Mouse (Mus musculus) MEL (cell line): Measurements from ENCODE around the gene Bap1. TPM values are rescaled to one million over a fixed set of nuclear protein-coding genes. Genes with fewer than 3 reads are reported as not detected.
A peak's percentile ranks its signal among the peaks of the same experiment; 100 is the strongest.

ENCODE experiments used
- DNase-seq: peaks from one replicate; pipeline ENCODE4 v3.0.0; 2011; ENCODE audit warnings: low read depth, low spot score
- H3K27ac ChIP-seq: 2 replicates; pipeline ENCODE4 v1.5.1; 2012; ENCODE audit warnings: low read depth, mild to moderate bottlenecking, control low read depth, low read length, moderate library complexity; ENCODE audit not compliant: control insufficient read depth
- H3K27me3 ChIP-seq, 2 experiments: fragments of 150-350 bp in 1 of 2; sonication (generic) in 1 of 2; 2 replicates each; pipeline ENCODE4 v1.6.1; 2012; ENCODE audit warnings: low read length in 2 of 2, mild to moderate bottlenecking in 2 of 2, improper control_type of control experiment in 1 of 2, moderate library complexity in 1 of 2; ENCODE audit not compliant: insufficient read depth in 2 of 2, control insufficient read depth in 1 of 2
- H3K36me3 ChIP-seq, 2 experiments: 2 replicates each; pipeline ENCODE4 v1.6.1; 2012 to 2014; ENCODE audit warnings: low read length in 2 of 2, improper control_type of control experiment in 1 of 2, inconsistent platforms in 1 of 2, mild to moderate bottlenecking in 1 of 2; ENCODE audit not compliant: insufficient read depth in 2 of 2, control insufficient read depth in 1 of 2
- H3K4me1 ChIP-seq, 2 experiments: fragments of 150-350 bp in 1 of 2; sonication (generic) in 1 of 2; 2 replicates each; pipeline ENCODE4 v1.6.1; 2012; ENCODE audit warnings: low read length in 2 of 2, improper control_type of control experiment in 1 of 2, mild to moderate bottlenecking in 1 of 2; ENCODE audit not compliant: insufficient read depth in 2 of 2, control insufficient read depth in 1 of 2
- H3K4me3 ChIP-seq, 2 experiments: fragments of 150-350 bp in 1 of 2; sonication (generic) in 1 of 2; 2 replicates each; pipeline ENCODE4 v1.5.1; 2012; ENCODE audit warnings: low read depth in 2 of 2, low read length in 2 of 2, mild to moderate bottlenecking in 2 of 2, moderate library complexity in 2 of 2, control low read depth in 1 of 2, improper control_type of control experiment in 1 of 2; ENCODE audit not compliant: control insufficient read depth in 1 of 2, insufficient read depth in 1 of 2
- H3K79me2 ChIP-seq: 2 replicates; pipeline ENCODE4 v1.6.1; 2012; ENCODE audit warnings: mild to moderate bottlenecking, low read length, moderate library complexity; ENCODE audit not compliant: control insufficient read depth, poor library complexity, insufficient read depth
- H3K9ac ChIP-seq: 2 replicates; pipeline ENCODE4 v1.6.1; 2012; ENCODE audit warnings: low read depth, mild to moderate bottlenecking, control low read depth, low read length, moderate library complexity; ENCODE audit not compliant: control insufficient read depth, poor library complexity, severe bottlenecking
- H3K9me3 ChIP-seq: fragments of 150-350 bp; sonication (generic); replicated peaks from 2 replicates; pipeline ENCODE4 v1.6.1; 2012; ENCODE audit warnings: mild to moderate bottlenecking, low read length, improper control_type of control experiment, moderate library complexity; ENCODE audit not compliant: insufficient read depth
- CHD1 ChIP-seq: IDR thresholded peaks from 2 replicates; pipeline ENCODE4 v1.6.1; 2012; ENCODE audit warnings: low read depth, mild to moderate bottlenecking, inconsistent platforms, low read length, improper control_type of control experiment
- CTCF ChIP-seq, 3 experiments: IDR thresholded peaks in 2 of 3; conservative IDR thresholded peaks in 1 of 3; 2 replicates each; pipeline ENCODE4 v1.5.1; 2011 to 2012; ENCODE audit warnings: low read length in 3 of 3, low read depth in 2 of 3, mild to moderate bottlenecking in 2 of 3, improper control_type of control experiment in 1 of 3, inconsistent platforms in 1 of 3, mixed read lengths in 1 of 3, moderate library complexity in 1 of 3; ENCODE audit not compliant: control insufficient read depth in 1 of 3, insufficient read depth in 1 of 3, poor library complexity in 1 of 3, severe bottlenecking in 1 of 3
- E2F4 ChIP-seq: IDR thresholded peaks from 2 replicates; pipeline ENCODE4 v1.6.1; 2011; ENCODE audit warnings: low read depth, low read length, improper control_type of control experiment, borderline replicate concordance
- ELF1 ChIP-seq: IDR thresholded peaks from 2 replicates; pipeline ENCODE4 v1.6.1; 2014; ENCODE audit warnings: low read depth, mild to moderate bottlenecking, inconsistent platforms, low read length, improper control_type of control experiment, moderate library complexity
- EP300 ChIP-seq, 2 experiments: IDR thresholded peaks; 2 replicates each; pipeline ENCODE4 v1.6.1; 2011; ENCODE audit warnings: improper control_type of control experiment in 2 of 2, low read length in 2 of 2, low read depth in 1 of 2, mild to moderate bottlenecking in 1 of 2
- ETS1 ChIP-seq: IDR thresholded peaks from 2 replicates; pipeline ENCODE4 v1.6.1; 2012; ENCODE audit warnings: low read depth, mild to moderate bottlenecking, inconsistent platforms, low read length, improper control_type of control experiment, moderate library complexity
- GABPA ChIP-seq: IDR thresholded peaks from 2 replicates; pipeline ENCODE4 v1.6.1; 2012; ENCODE audit warnings: low read depth, mild to moderate bottlenecking, inconsistent platforms, low read length, improper control_type of control experiment, moderate library complexity
- GATA1 ChIP-seq: IDR thresholded peaks from 2 replicates; pipeline ENCODE4 v1.6.1; 2011; ENCODE audit warnings: low read depth, low read length, improper control_type of control experiment
- HCFC1 ChIP-seq: IDR thresholded peaks from 2 replicates; pipeline ENCODE4 v1.6.1; 2012; ENCODE audit warnings: low read depth, mild to moderate bottlenecking, inconsistent platforms, low read length, improper control_type of control experiment, moderate library complexity
- KAT2A ChIP-seq: conservative IDR thresholded peaks from 2 replicates; pipeline ENCODE4 v1.6.1; 2012; ENCODE audit warnings: low read depth, low read length, improper control_type of control experiment, inconsistent platforms
- MAX ChIP-seq: IDR thresholded peaks from 2 replicates; pipeline ENCODE4 v1.6.1; 2011; ENCODE audit warnings: low read length, improper control_type of control experiment
- MAZ ChIP-seq: IDR thresholded peaks from 2 replicates; pipeline ENCODE4 v1.6.1; 2012; ENCODE audit warnings: low read depth, mild to moderate bottlenecking, inconsistent platforms, low read length, improper control_type of control experiment
- MEF2A ChIP-seq: IDR thresholded peaks from 2 replicates; pipeline ENCODE4 v1.6.1; 2014; ENCODE audit warnings: low read depth, mild to moderate bottlenecking, inconsistent platforms, low read length, improper control_type of control experiment; ENCODE audit not compliant: poor library complexity, insufficient replicate concordance, severe bottlenecking; ENCODE audit errors: extremely low read depth
- MYB ChIP-seq: IDR thresholded peaks from 2 replicates; pipeline ENCODE4 v1.6.1; 2011; ENCODE audit warnings: mild to moderate bottlenecking, low read depth, low read length, improper control_type of control experiment
- MYC ChIP-seq: IDR thresholded peaks from 2 replicates; pipeline ENCODE4 v1.6.1; 2011; ENCODE audit warnings: low read depth, mild to moderate bottlenecking, low read length, improper control_type of control experiment, moderate library complexity
- NELFE ChIP-seq: IDR thresholded peaks from 2 replicates; pipeline ENCODE4 v1.6.1; 2011; ENCODE audit warnings: low read depth, low read length, improper control_type of control experiment
- POLR2A ChIP-seq, 2 experiments: IDR thresholded peaks; 2 replicates each; pipeline ENCODE4 v1.6.1; 2011 to 2012; ENCODE audit warnings: low read length in 2 of 2, mild to moderate bottlenecking in 2 of 2, control low read depth in 1 of 2, improper control_type of control experiment in 1 of 2, low read depth in 1 of 2, moderate library complexity in 1 of 2; ENCODE audit not compliant: control insufficient read depth in 1 of 2, insufficient read depth in 1 of 2, poor library complexity in 1 of 2
- POLR2AphosphoS2 ChIP-seq: IDR thresholded peaks from 2 replicates; pipeline ENCODE4 v1.6.1; 2011; ENCODE audit warnings: low read length, improper control_type of control experiment
- POLR2AphosphoS5 ChIP-seq: IDR thresholded peaks from 2 replicates; pipeline ENCODE4 v1.6.1; 2012; ENCODE audit warnings: low read depth, borderline replicate concordance, mild to moderate bottlenecking, inconsistent platforms, low read length, moderate library complexity, mixed read lengths
- RAD21 ChIP-seq: IDR thresholded peaks from 2 replicates; pipeline ENCODE4 v1.6.1; 2011; ENCODE audit warnings: mild to moderate bottlenecking, low read depth, low read length, improper control_type of control experiment
- SMC3 ChIP-seq: IDR thresholded peaks from 2 replicates; pipeline ENCODE4 v1.6.1; 2011; ENCODE audit warnings: low read depth, low read length, improper control_type of control experiment
- TCF12 ChIP-seq: IDR thresholded peaks from 2 replicates; pipeline ENCODE4 v1.6.1; 2014; ENCODE audit warnings: low read depth, mild to moderate bottlenecking, inconsistent platforms, low read length, improper control_type of control experiment, moderate library complexity
- UBTF ChIP-seq: IDR thresholded peaks from 2 replicates; pipeline ENCODE4 v1.6.1; 2012; ENCODE audit warnings: low read depth, mild to moderate bottlenecking, inconsistent platforms, low read length, improper control_type of control experiment, moderate library complexity, borderline replicate concordance; ENCODE audit not compliant: insufficient read depth
- USF1 ChIP-seq: IDR thresholded peaks from 2 replicates; pipeline ENCODE4 v1.6.1; 2014; ENCODE audit warnings: low read depth, mild to moderate bottlenecking, inconsistent platforms, low read length, improper control_type of control experiment, moderate library complexity
- USF2 ChIP-seq, 2 experiments: IDR thresholded peaks; 2 replicates each; pipeline ENCODE4 v1.6.1; 2011 to 2012; ENCODE audit warnings: improper control_type of control experiment in 2 of 2, low read length in 2 of 2, borderline replicate concordance in 1 of 2, inconsistent platforms in 1 of 2, low read depth in 1 of 2, mild to moderate bottlenecking in 1 of 2; ENCODE audit not compliant: insufficient read depth in 1 of 2
- ZC3H11A ChIP-seq: IDR thresholded peaks from 2 replicates; pipeline ENCODE4 v1.6.1; 2012; ENCODE audit warnings: low read depth, mild to moderate bottlenecking, inconsistent platforms, low read length, improper control_type of control experiment
- ZKSCAN1 ChIP-seq: IDR thresholded peaks from 2 replicates; pipeline ENCODE4 v1.6.1; 2012; ENCODE audit warnings: low read depth, mild to moderate bottlenecking, inconsistent platforms, low read length, improper control_type of control experiment, moderate library complexity
- ZNF384 ChIP-seq: IDR thresholded peaks from 2 replicates; pipeline ENCODE4 v1.6.1; 2012; ENCODE audit warnings: low read depth, mild to moderate bottlenecking, inconsistent platforms, low read length, improper control_type of control experiment
- polyA plus RNA-seq, 2 experiments: library from polyadenylated mRNA; stranded (reverse) in 1 of 2; unstranded in 1 of 2; fragments of >175 nt in 1 of 2; fragments of >200 nt in 1 of 2; gene quantifications; 2 replicates each; pipeline versions ENCODE4 v1.2.1 to v1.2.4; 2012; ENCODE audit warnings: low replicate concordance in 2 of 2, low read depth in 1 of 2; ENCODE audit not compliant: insufficient read length in 2 of 2, insufficient read depth in 1 of 2, missing spikeins in 1 of 2
- total RNA-seq: library from RNA; depleted of rRNA; stranded (reverse); fragments of 300-350 nt; gene quantifications from 2 replicates; pipeline ENCODE4 v1.2.3, GENCODE M21; 2012

Gene Bap1
- total and polyA plus RNA-seq, 3 experiments, result 85.4 to 177 (median 112) TPM

DNA sequence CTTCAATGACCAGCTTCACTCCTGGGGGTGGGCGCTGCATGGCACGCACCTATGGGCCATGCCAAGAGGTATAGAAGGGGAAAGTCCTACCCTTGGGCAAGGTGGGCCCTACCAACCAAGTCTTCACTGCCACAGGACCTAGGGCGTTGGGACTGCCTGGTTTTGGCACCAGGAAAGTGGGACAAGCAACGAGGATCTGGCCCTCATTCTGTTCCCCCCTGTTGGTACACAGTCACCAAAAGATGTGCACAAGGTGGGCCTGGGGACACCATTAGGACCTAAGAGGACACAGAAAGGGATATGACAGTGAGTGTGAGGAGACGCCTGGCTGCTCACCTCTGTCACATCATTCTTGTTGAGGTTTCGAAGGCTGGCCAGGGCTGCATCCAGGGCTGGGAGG, 19.9 kb downstream of the Bap1 start:
- no peak for DNase-seq
- no peaks in the 10 kb centered on the region for H3K27me3 ChIP-seq
- no peak for TF ChIP-seq POLR2AphosphoS2
- no peak for TF ChIP-seq RAD21
- no peak for TF ChIP-seq MAZ
- TF ChIP-seq CTCF (IDR thresholded peaks at IDR 0.05 in 2 of 3, conservative IDR thresholded peaks at IDR 0.05 in 1 of 3; ENCODE audit: control insufficient read depth in 1 of 3, insufficient read depth in 1 of 3, low read depth in 2 of 3, low read length in 3 of 3, poor library complexity in 1 of 3, severe bottlenecking in 1 of 3), result no peak
- no peak for TF ChIP-seq ZNF384
- no peak for TF ChIP-seq EP300 (IDR thresholded peaks at IDR 0.05; ENCODE audit: low read depth in 1 of 2, low read length in 2 of 2)
- no peak for TF ChIP-seq UBTF
- TF ChIP-seq SMC3, result no peak
- no peak for TF ChIP-seq ZKSCAN1
- no peak for TF ChIP-seq E2F4
- TF ChIP-seq HCFC1, result no peak
- no peak for TF ChIP-seq USF1
- TF ChIP-seq GATA1, result no peak
- TF ChIP-seq MAX, result no peak
- no peak for TF ChIP-seq KAT2A
- no peak for TF ChIP-seq GABPA
- TF ChIP-seq MEF2A, result no peak
- no peak for TF ChIP-seq POLR2AphosphoS5
- TF ChIP-seq, all 39 proteins: peak for 0
- Histone ChIP-seq H3K36me3 (no peaks in the 10 kb centered on the region), H3K9ac (no peak overlapping the region), H3K27ac (no peak overlapping the region), H3K79me2 (no peaks in the 10 kb centered on the region), H3K4me1 (no peaks in the 10 kb centered on the region), H3K9me3 (no peaks in the 10 kb centered on the region), H3K4me3 (no peak overlapping the region)

DNA sequence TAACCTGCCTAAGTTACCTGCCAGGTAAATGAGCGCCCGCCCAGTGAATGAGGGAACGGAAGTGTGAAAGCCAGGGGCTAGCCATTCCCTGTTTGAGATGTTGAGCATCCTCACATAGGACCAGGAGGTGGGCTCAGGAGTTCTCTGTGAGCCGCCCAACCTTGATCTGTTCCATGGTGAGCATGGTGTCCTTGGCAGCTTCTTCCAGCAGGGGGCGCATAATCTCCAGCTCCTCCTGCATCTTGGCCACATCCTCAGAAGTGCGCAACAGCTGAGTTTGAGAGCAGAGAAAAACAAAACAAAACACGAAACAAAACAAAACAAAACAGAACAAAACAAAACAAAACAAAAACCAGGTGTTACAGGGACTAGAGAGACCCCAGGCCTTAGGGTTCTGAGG, 20.9 kb downstream of the Bap1 start:
- peak; percentile 75 for DNase-seq
- no peak for TF ChIP-seq POLR2A (IDR thresholded peaks at IDR 0.05; ENCODE audit: control insufficient read depth in 1 of 2, insufficient read depth in 1 of 2, low read depth in 1 of 2, low read length in 2 of 2, poor library complexity in 1 of 2)
- TF ChIP-seq ZKSCAN1, result no peak
- TF ChIP-seq CTCF (IDR thresholded peaks at IDR 0.05 in 2 of 3, conservative IDR thresholded peaks at IDR 0.05 in 1 of 3; ENCODE audit: control insufficient read depth in 1 of 3, insufficient read depth in 1 of 3, low read depth in 2 of 3, low read length in 3 of 3, poor library complexity in 1 of 3, severe bottlenecking in 1 of 3), result peak; percentile 87 to 96 (median 94)
- no peak for TF ChIP-seq POLR2AphosphoS5
- TF ChIP-seq ZC3H11A, result peak; percentile 80
- no peak for TF ChIP-seq MYB
- peak; percentile 78 for TF ChIP-seq ZNF384
- TF ChIP-seq USF2 (IDR thresholded peaks at IDR 0.05; ENCODE audit: borderline replicate concordance in 1 of 2, insufficient read depth in 1 of 2, low read depth in 1 of 2, low read length in 2 of 2), result no peak
- peak; percentile 80 for TF ChIP-seq RAD21
- no peak for TF ChIP-seq CHD1
- 0 out of 2 replicates have a peak, but pooled peaks have one; percentile 35 for TF ChIP-seq MYC
- no peak for TF ChIP-seq MEF2A
- no peak for TF ChIP-seq ELF1
- no peak for TF ChIP-seq MAZ
- TF ChIP-seq TCF12, result no peak
- TF ChIP-seq NELFE, result no peak
- no peak for TF ChIP-seq GABPA
- TF ChIP-seq ETS1, result no peak
- peak; percentile 96 for TF ChIP-seq SMC3
- TF ChIP-seq, all 39 proteins: peak for 6
- no peaks in the 10 kb centered on the region for H3K79me2 ChIP-seq
- no peak overlapping the region for H3K4me3 ChIP-seq
- H3K9ac ChIP-seq, result no peak overlapping the region
- H3K36me3 ChIP-seq, result no peaks in the 10 kb centered on the region
- H3K27me3 ChIP-seq, result no peaks in the 10 kb centered on the region
- no peak overlapping the region for H3K27ac ChIP-seq
- H3K4me1 ChIP-seq, result no peaks in the 10 kb centered on the region
- H3K9me3 ChIP-seq, result no peaks in the 10 kb centered on the region
